Comparison of ENCODE assay signal across 8 mouse cellular contexts in the genomic region with DNA sequence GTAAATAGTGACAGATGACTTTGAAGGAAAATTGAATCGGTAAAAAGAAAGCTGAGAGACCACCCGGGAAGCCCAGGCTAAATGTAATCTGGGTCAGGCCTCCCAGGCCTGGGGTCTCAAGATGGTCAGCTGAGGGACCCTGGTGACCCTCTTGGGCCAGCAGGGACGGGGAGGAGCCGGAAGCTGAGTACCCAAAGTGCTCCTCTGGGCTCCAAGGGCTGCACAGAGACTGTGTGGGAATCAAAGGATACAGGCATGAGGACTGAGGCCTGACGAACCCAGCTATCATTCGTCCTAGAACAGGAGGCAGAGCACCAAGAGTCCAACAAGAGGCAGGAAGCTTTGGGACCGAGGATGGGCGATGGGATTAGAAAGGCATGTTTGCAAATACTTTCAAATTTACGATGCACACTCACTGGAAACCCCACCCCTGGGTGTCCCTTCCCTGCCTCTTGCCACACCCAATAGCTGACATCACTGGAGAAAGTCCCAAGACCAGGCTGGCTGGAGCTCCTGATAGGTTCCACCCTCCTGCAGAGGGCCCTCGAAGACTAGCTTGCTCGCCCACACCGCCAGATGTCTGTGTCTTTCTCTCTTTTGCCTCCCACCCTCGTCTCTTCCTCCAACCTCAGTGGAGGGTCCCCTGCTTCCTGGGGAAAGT.
DNase-seq lines count a peak whose midpoint lies in the region; ATAC-seq and TF ChIP-seq lines count a peak whose summit lies in the region.

No protein-coding gene starts in this region.

- H3K9ac ChIP-seq in liver, embryonic 12.5 days, result 0 out of 2 replicates have a peak overlapping the region, but pooled peaks have one; percentile 5

- no peaks in the 10 kb centered on the region for H3K9me3 ChIP-seq in G1E (replicated peaks)
- H3K9me3 ChIP-seq in liver, embryonic 12.5 days (replicated peaks), result no peaks in the 10 kb centered on the region

- peaks cover 12% of the 10 kb centered on the region for H3K4me1 ChIP-seq in G1E (ENCODE audit: insufficient read depth, low read depth, low read length)
- H3K4me1 ChIP-seq in liver, embryonic 12.5 days, result peaks cover 20% of the 10 kb centered on the region

- H3K27me3 ChIP-seq in G1E (ENCODE audit: insufficient read depth, low read length), result peaks cover 41% of the 10 kb centered on the region
- peaks cover 17% of the 10 kb centered on the region for H3K27me3 ChIP-seq in liver, embryonic 12.5 days (replicated peaks)

- no peaks in the 10 kb centered on the region for H3K36me3 ChIP-seq in G1E (replicated peaks)
- H3K36me3 ChIP-seq in liver, embryonic 12.5 days, result no peaks in the 10 kb centered on the region

- WGBS in liver, embryonic 12.5 days (ENCODE audit: insufficient replicate concordance), result 45% methylated on average over 13 of the region's 13 CpGs

- peak overlapping the region; percentile 53 for H3K27ac ChIP-seq in liver, embryonic 12.5 days

- H3K4me3 ChIP-seq in G1E (ENCODE audit: low read depth, low read length), result peak overlapping the region; percentile 51; the same call in 1 of the 2 replicates
- 0 out of 2 replicates have a peak overlapping the region, but pooled peaks have one; percentile 4 for H3K4me3 ChIP-seq in liver, embryonic 12.5 days

- no peak for TF ChIP-seq CTCF in G1E (IDR thresholded peaks at IDR 0.05; ENCODE audit: low read depth, low read length)

- DNase-seq in 3T3-L1 (ENCODE audit: low read depth, low spot score), result peak; percentile 44
- peak; percentile 51 for DNase-seq in G1E (ENCODE audit: low spot score)
- peak; percentile 81 for DNase-seq in induced T-regulatory cell, adult 2 months (ENCODE audit: low read depth)
- DNase-seq in right cerebral cortex, postnatal 10 days (ENCODE audit: low spot score in 2 of 2), result peak; percentile 67 to 74
- no peak for DNase-seq in Muller cell, postnatal 12 days (ENCODE audit: inconsistent ontology term)
- DNase-seq in adipocyte (ENCODE audit: low spot score), result no peak

- 0 out of 2 replicates have a peak, but pooled peaks have one; percentile 28 for ATAC-seq in G1E (ENCODE audit: extremely low read depth, insufficient number of reproducible peaks, low FRiP score, poor library complexity, severe bottlenecking)
- peak; percentile 97 for ATAC-seq in erythroid progenitor cell, adult 5-6 weeks (replicated peaks; ENCODE audit: low FRiP score, poor library complexity, severe bottlenecking)
- peak; percentile 93 for ATAC-seq in liver, embryonic 12.5 days

- H3K4me2 ChIP-seq in liver, embryonic 12.5 days, result peak overlapping the region; percentile 49

Comparison
In these comparisons a context has a peak if more than half of its experiments do, and no peak if none do; other contexts are left out.
1. DNase-seq: peak in 3T3-L1 (single experiment), G1E (single experiment), induced T-regulatory cell, adult 2 months (single experiment) and right cerebral cortex, postnatal 10 days (2 of 2); none in Muller cell, postnatal 12 days (single experiment) and adipocyte (single experiment).
2. ATAC-seq: peak in every context shown above with its lines; median percentile 97 in erythroid progenitor cell, adult 5-6 weeks; 93 in liver, embryonic 12.5 days; 28 in G1E.